Mouse (Mus musculus): Measurements from ENCODE around the gene Atp8a2. TPM values are rescaled to one million over a fixed set of nuclear protein-coding genes. Genes with fewer than 3 reads are reported as not detected.
"Not testable (repeated sequence)": the region's sequence is repeated elsewhere in the genome, so short reads cannot be mapped to it uniquely, and the experiment has no call there.

Gene Atp8a2
- polyA plus RNA-seq, 1 experiment, result 0.36 TPM

DNA sequence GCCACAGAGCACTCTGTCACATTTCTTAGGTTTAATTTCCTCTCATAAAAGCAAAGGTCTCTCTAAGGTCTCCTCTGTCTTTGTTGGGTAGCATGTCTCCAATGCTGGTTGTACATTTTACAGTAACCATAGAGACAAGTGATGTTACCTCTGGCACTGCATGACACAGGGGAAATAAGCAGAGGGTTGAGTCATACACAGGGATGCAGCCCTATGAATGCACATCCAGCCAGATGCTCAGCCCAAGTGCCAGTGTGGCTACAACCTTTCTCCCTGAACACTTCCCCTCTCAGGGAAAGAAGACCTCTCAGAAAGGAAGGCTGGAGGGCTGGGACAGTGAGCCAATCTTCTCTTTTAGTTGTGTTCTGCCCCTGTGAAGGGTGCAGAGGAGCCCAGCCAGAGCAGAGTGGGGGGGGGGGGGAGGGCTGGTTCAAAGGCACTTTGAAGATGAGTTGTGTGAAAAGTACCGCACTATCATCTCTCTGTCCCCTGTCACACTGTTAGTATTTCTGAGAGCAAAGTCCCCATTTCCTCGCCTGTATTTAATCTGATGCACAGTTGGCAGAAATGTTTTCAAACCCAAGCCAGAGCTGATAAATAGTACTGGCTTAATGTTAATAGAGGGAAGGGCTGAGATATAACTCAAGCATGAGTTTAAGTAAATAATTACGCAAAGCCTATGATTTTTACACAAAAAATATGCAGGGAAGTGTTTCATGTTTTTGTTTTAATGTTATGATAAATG lies 467.5 kb downstream of the Atp8a2 start:
- DNase-seq, result no peak
- no peak for TF ChIP-seq POLR2A (IDR thresholded peaks at IDR 0.05; ENCODE audit: low read depth, low read length)
- no peak for TF ChIP-seq CTCF (conservative IDR thresholded peaks at IDR 0.05; ENCODE audit: insufficient read depth, insufficient read length, low read depth, low read length)
- 71% methylated on average over 3 of the region's 3 CpGs for WGBS
- no peak overlapping the region for H3K27ac ChIP-seq (ENCODE audit: insufficient read depth, low read depth, low read length)
- no peaks in the 10 kb centered on the region; the same call in 1 of the 2 replicates for H3K27me3 ChIP-seq (replicated peaks; ENCODE audit: control insufficient read depth, insufficient read depth, low read length)
- H3K36me3 ChIP-seq (ENCODE audit: control insufficient read depth, insufficient read depth, low read length), result no peaks in the 10 kb centered on the region
- H3K4me3 ChIP-seq (ENCODE audit: insufficient read depth, low read depth, low read length), result no peak overlapping the region
- H3K4me1 ChIP-seq (ENCODE audit: control insufficient read depth, insufficient read depth, low read length), result no peaks in the 10 kb centered on the region

DNA sequence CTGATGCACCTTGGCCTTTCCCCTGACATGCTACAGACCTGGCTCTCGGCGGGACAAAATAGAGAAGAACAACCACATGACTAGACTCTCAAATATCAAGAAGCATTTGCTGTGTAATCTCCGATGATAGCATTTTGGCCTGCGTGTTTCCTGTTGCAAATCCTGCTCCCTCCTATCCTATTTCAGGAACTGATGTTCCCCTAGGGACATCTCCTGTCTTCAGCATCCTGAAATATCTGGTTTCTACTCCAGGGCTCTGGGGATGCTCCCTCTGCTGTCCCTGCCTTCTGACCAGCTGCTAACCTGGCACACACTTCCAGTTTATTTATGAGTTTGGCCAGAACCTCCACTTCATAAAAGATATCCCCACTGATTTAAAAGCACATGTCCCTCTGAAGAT lies 470.0 kb downstream of the Atp8a2 start:
- Histone ChIP-seq H3K27me3 (replicated peaks; ENCODE audit: control insufficient read depth, insufficient read depth, low read length) (no peaks in the 10 kb centered on the region; the same call in 1 of the 2 replicates), H3K4me3 (ENCODE audit: insufficient read depth, low read depth, low read length) (no peak overlapping the region), H3K27ac (ENCODE audit: insufficient read depth, low read depth, low read length) (no peak overlapping the region), H3K36me3 (ENCODE audit: control insufficient read depth, insufficient read depth, low read length) (no peaks in the 10 kb centered on the region), H3K4me1 (ENCODE audit: control insufficient read depth, insufficient read depth, low read length) (no peaks in the 10 kb centered on the region)
- 51% methylated on average over 4 of the region's 4 CpGs for WGBS
- peak; percentile 33 for DNase-seq
- TF ChIP-seq CTCF (conservative IDR thresholded peaks at IDR 0.05; ENCODE audit: insufficient read depth, insufficient read length, low read depth, low read length), result no peak
- no peak for TF ChIP-seq POLR2A (IDR thresholded peaks at IDR 0.05; ENCODE audit: low read depth, low read length)

DNA sequence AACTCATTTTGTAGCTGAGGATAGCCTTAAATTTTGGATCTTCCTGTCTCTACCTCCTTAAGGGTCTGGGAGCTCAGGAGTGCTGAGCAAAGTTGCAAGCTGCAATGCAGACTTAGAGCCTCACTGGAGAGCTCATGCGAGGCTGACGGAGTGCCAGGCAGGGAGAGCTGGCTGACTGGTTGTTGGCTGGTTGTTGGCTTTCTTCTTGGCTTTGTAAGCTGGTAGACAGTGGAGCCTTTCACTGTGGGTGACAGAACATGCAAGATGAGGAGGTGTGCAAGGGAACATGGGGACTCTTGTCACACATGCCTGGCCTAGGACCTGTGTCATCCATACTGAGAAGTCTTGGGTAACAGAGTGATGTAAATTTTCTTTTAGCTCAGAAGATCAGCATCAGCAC lies 473.8 kb downstream of the Atp8a2 start:
- DNase-seq, result no peak
- no peak for TF ChIP-seq CTCF (conservative IDR thresholded peaks at IDR 0.05; ENCODE audit: insufficient read depth, insufficient read length, low read depth, low read length)
- no peak for TF ChIP-seq POLR2A (IDR thresholded peaks at IDR 0.05; ENCODE audit: low read depth, low read length)
- 89% methylated on average over 2 of the region's 2 CpGs for WGBS
- Histone ChIP-seq H3K27ac (ENCODE audit: insufficient read depth, low read depth, low read length) (no peak overlapping the region), H3K27me3 (replicated peaks; ENCODE audit: control insufficient read depth, insufficient read depth, low read length) (no peaks in the 10 kb centered on the region; the same call in 1 of the 2 replicates), H3K4me1 (ENCODE audit: control insufficient read depth, insufficient read depth, low read length) (no peaks in the 10 kb centered on the region), H3K4me3 (ENCODE audit: insufficient read depth, low read depth, low read length) (no peak overlapping the region), H3K36me3 (ENCODE audit: control insufficient read depth, insufficient read depth, low read length) (no peaks in the 10 kb centered on the region)

DNA sequence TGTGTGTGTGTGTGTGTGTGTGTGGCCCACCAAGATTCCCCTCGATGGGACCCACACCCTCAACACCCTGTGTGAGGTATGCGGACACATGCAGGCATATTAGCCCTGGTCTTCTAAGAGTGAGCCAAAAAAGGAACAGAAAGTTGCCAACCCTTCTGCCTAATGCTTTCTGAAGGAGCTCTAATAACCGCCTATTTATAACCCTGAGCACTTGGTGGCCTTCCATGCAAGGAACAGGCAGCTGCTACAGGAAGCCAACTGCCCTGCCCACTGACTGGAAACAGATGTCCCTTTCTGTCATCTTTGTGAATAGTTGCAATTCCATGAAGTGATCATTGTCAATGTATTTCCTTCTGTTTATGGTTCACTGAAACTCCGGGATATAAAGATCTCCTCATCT lies 475.0 kb downstream of the Atp8a2 start:
- no peak overlapping the region for H3K4me3 ChIP-seq (ENCODE audit: insufficient read depth, low read depth, low read length)
- peak; percentile 32 for DNase-seq
- TF ChIP-seq POLR2A (IDR thresholded peaks at IDR 0.05; ENCODE audit: low read depth, low read length) (no peak), CTCF (conservative IDR thresholded peaks at IDR 0.05; ENCODE audit: insufficient read depth, insufficient read length, low read depth, low read length) (no peak)
- no peaks in the 10 kb centered on the region for H3K4me1 ChIP-seq (ENCODE audit: control insufficient read depth, insufficient read depth, low read length)
- H3K27ac ChIP-seq (ENCODE audit: insufficient read depth, low read depth, low read length), result no peak overlapping the region
- no peaks in the 10 kb centered on the region for H3K36me3 ChIP-seq (ENCODE audit: control insufficient read depth, insufficient read depth, low read length)
- 67% methylated on average over 4 of the region's 4 CpGs for WGBS
- no peaks in the 10 kb centered on the region for H3K27me3 ChIP-seq (replicated peaks; ENCODE audit: control insufficient read depth, insufficient read depth, low read length)

DNA sequence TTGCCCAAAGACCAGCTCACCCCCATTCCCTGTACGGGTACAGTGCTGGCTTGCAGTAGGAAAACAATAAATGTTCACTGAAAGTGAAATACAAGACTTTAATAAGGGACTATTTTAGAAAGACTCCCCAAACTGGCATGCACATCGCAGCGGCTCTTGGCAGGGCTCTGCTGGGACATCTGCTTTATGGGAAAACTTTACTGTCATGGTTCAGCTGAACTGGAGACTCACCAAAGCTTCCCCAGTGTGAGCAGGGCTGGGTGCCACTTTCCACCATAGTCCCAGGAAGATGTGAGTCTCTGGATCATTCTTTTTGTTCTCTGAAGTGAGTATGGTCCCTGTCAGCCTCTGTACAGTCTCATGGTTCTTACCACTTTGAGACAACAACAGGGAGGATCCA lies 475.6 kb downstream of the Atp8a2 start:
- Histone ChIP-seq H3K36me3 (ENCODE audit: control insufficient read depth, insufficient read depth, low read length) (no peaks in the 10 kb centered on the region), H3K4me3 (ENCODE audit: insufficient read depth, low read depth, low read length) (no peak overlapping the region), H3K27ac (ENCODE audit: insufficient read depth, low read depth, low read length) (no peak overlapping the region), H3K4me1 (ENCODE audit: control insufficient read depth, insufficient read depth, low read length) (no peaks in the 10 kb centered on the region), H3K27me3 (replicated peaks; ENCODE audit: control insufficient read depth, insufficient read depth, low read length) (no peaks in the 10 kb centered on the region)
- 69% methylated on average over 3 of the region's 3 CpGs for WGBS
- DNase-seq, result no peak
- no peak for TF ChIP-seq POLR2A (IDR thresholded peaks at IDR 0.05; ENCODE audit: low read depth, low read length)

DNA sequence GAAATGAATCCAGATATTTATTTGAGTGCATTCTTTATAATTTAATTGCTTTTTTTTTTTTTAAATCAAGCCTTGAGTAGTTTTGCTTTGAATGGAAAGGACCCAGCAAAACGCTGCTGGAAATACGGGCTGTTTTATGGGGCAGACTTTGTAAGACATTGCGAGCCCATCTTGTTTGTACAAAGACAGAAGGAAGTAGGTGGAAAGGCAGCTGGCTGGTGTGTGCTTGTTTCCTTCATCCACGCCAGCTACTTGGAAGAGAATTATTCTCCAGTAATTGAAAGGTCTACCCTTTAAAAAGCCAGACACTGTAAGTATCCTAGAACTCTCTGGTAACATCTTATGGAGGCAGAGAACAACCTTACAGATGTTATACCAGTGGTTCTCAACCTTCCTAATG lies 476.6 kb downstream of the Atp8a2 start:
- no peaks in the 10 kb centered on the region for H3K27me3 ChIP-seq (replicated peaks; ENCODE audit: control insufficient read depth, insufficient read depth, low read length)
- no peak overlapping the region for H3K4me3 ChIP-seq (ENCODE audit: insufficient read depth, low read depth, low read length)
- DNase-seq, result no peak
- H3K36me3 ChIP-seq (ENCODE audit: control insufficient read depth, insufficient read depth, low read length), result no peaks in the 10 kb centered on the region
- H3K27ac ChIP-seq (ENCODE audit: insufficient read depth, low read depth, low read length), result no peak overlapping the region
- 82% methylated on average over 4 of the region's 4 CpGs for WGBS
- TF ChIP-seq POLR2A (IDR thresholded peaks at IDR 0.05; ENCODE audit: low read depth, low read length) (no peak), CTCF (conservative IDR thresholded peaks at IDR 0.05; ENCODE audit: insufficient read depth, insufficient read length, low read depth, low read length) (no peak)
- no peaks in the 10 kb centered on the region for H3K4me1 ChIP-seq (ENCODE audit: control insufficient read depth, insufficient read depth, low read length)

DNA sequence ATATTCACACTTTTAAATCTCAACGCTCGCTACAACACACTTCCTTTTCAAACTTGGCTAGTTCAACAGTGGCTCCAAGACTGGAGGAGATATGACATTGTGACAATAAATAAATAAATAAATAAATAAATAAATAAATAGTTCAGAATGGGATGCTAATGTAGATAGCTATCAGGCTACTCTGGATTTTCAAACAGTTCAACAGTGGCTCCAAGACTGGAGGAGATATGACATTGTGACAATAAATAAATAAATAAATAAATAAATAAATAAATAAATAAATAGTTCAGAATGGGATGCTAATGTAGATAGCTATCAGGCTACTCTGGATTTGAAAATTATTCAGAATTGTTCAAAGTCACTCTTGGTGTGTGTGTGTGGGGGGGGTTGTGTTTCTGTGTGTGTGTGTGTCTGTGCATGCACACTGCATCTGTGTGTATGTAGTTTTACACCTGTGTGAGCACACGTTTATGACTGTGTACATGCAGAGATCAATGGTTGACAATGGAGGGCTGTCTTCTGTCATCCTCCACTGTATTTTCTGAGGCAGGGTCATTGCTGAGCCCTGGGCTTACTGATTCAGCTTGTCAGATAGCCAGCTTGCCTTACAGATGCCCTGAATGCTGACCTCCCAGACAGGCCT lies 480.4 kb downstream of the Atp8a2 start:
- not testable (repeated sequence) for H3K27ac ChIP-seq (ENCODE audit: insufficient read depth, low read depth, low read length); H3K27me3 ChIP-seq (replicated peaks; ENCODE audit: control insufficient read depth, insufficient read depth, low read length); H3K4me3 ChIP-seq (ENCODE audit: insufficient read depth, low read depth, low read length); H3K36me3 ChIP-seq (ENCODE audit: control insufficient read depth, insufficient read depth, low read length); H3K4me1 ChIP-seq (ENCODE audit: control insufficient read depth, insufficient read depth, low read length); DNase-seq
- 86% methylated on average over 3 of the region's 3 CpGs for WGBS

Data from kidney, adult 2 months (tissue).